Mouse (Mus musculus) heart, embryonic 12.5 days (tissue): ENCODE measurements at regions not wholly inside any gene's neighbourhood (a gene's known extent, or its start where the extent isn't known, plus 50 kb on each side); places are given as distances from the start of the nearest gene placed in this dataset.

Experiments
- ATAC-seq: fragments of 200-750 bp; cut with Nextera tagmentation; 2 replicates; pipeline ENCODE4 v1.8.0; 2017; ENCODE audit warnings: moderate TSS enrichment, moderate library complexity; ENCODE audit not compliant: insufficient number of reproducible peaks, low FRiP score
- H3K27ac ChIP-seq: fragments of 300-500 bp; sonication (generic); 2 replicates; pipeline ENCODE4 v1.5.1; 2016; ENCODE audit warnings: mild to moderate bottlenecking, moderate library complexity; ENCODE audit not compliant: poor library complexity, severe bottlenecking
- H3K27me3 ChIP-seq: fragments of 300-500 bp; sonication (generic); replicated peaks from 2 replicates; pipeline ENCODE4 v1.6.1; 2016; ENCODE audit warnings: mild to moderate bottlenecking, moderate library complexity
- H3K36me3 ChIP-seq: fragments of 300-500 bp; sonication (generic); 2 replicates; pipeline ENCODE4 v1.6.1; 2016; ENCODE audit warnings: mild to moderate bottlenecking, moderate library complexity
- H3K4me1 ChIP-seq: fragments of 300-500 bp; sonication (generic); replicated peaks from 2 replicates; pipeline ENCODE4 v1.6.1; 2016; ENCODE audit warnings: mild to moderate bottlenecking
- H3K4me2 ChIP-seq: fragments of 300-500 bp; sonication (generic); 2 replicates; pipeline ENCODE4 v1.6.1; 2016; ENCODE audit warnings: mild to moderate bottlenecking, moderate library complexity
- H3K4me3 ChIP-seq: fragments of 300-500 bp; sonication (generic); 2 replicates; pipeline ENCODE4 v1.5.1; 2016; ENCODE audit warnings: mild to moderate bottlenecking
- H3K9ac ChIP-seq: fragments of 300-500 bp; sonication (generic); 2 replicates; pipeline ENCODE4 v1.6.1; 2016; ENCODE audit warnings: mild to moderate bottlenecking, moderate library complexity
- H3K9me3 ChIP-seq: fragments of 300-500 bp; sonication (generic); replicated peaks from 2 replicates; pipeline ENCODE4 v1.6.1; 2016; ENCODE audit warnings: mild to moderate bottlenecking, moderate library complexity
- WGBS: fragments of 180-500 bp; shearing (Covaris S2); methylation state at CpG from one replicate; pipeline ENCODE4 v1.1.7; 2016; 5-methylcytosine and 5-hydroxymethylcytosine counted together

GRCm38 (mm10) chr10:97778531-97778930, 52.0 kb upstream of the C030005K15Rik start:
- Histone ChIP-seq H3K9me3 (no peaks in the 10 kb centered on the region), H3K4me1 (no peaks in the 10 kb centered on the region), H3K27me3 (no peaks in the 10 kb centered on the region), H3K4me2 (no peak overlapping the region), H3K27ac (no peak overlapping the region), H3K9ac (no peak overlapping the region), H3K4me3 (no peak overlapping the region), H3K36me3 (no peaks in the 10 kb centered on the region)
- ATAC-seq = no peak

GRCm38 (mm10) chr10:97779335-97779734, 52.8 kb upstream of the C030005K15Rik start:
- Histone ChIP-seq H3K9me3 (no peaks in the 10 kb centered on the region), H3K4me1 (no peaks in the 10 kb centered on the region), H3K27me3 (no peaks in the 10 kb centered on the region), H3K4me2 (no peak overlapping the region), H3K27ac (no peak overlapping the region), H3K36me3 (no peaks in the 10 kb centered on the region), H3K4me3 (no peak overlapping the region), H3K9ac (no peak overlapping the region)
- WGBS = 68% methylated on average over 4 of the region's 4 CpGs
- no peak for ATAC-seq

DNA sequence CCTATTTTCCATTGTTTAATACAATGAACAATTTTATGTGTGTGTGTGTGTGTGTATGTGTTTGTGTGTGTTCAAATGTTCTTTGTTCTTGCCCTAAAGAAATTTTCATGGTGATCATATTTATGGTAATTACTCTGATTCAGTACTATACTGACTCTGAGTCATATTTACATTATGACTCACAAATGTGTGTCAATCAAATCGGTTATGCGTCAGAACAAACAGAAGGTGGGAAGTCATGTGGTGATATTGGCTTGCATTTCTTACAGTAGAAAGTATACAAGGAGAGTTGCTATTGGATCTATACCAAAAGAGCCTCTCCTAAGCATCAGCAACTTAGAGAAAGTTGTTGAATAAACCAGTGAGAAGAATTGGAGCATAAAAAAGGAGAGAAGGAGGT, 67.2 kb upstream of the C030005K15Rik start:
- Histone ChIP-seq H3K9me3 (no peaks in the 10 kb centered on the region), H3K4me1 (0 out of 2 replicates have a peak, but pooled peaks cover 2% of the 10 kb centered on the region), H3K4me2 (no peak overlapping the region), H3K27ac (no peak overlapping the region), H3K4me3 (no peak overlapping the region), H3K9ac (no peak overlapping the region), H3K27me3 (no peaks in the 10 kb centered on the region), H3K36me3 (no peaks in the 10 kb centered on the region)
- 78% methylated on average over 2 of the region's 2 CpGs for WGBS
- ATAC-seq = no peak

- no peak overlapping the region for H3K9ac ChIP-seq
- H3K4me3 ChIP-seq = no peak overlapping the region
- ATAC-seq = no peak
- no peak overlapping the region for H3K27ac ChIP-seq
- H3K4me2 ChIP-seq = no peak overlapping the region
- WGBS = 56% methylated on average over 9 of the region's 9 CpGs
- H3K27me3 ChIP-seq = no peaks in the 10 kb centered on the region
- H3K4me1 ChIP-seq = 0 out of 2 replicates have a peak, but pooled peaks cover 2% of the 10 kb centered on the region
- H3K36me3 ChIP-seq = no peaks in the 10 kb centered on the region
- no peaks in the 10 kb centered on the region for H3K9me3 ChIP-seq
Observed at GRCm38 (mm10) chr10:97801448-97802265, 75.1 kb upstream of the C030005K15Rik start.

GRCm38 (mm10) chr10:97807947-97808346, 81.4 kb upstream of the C030005K15Rik start:
- 86% methylated on average over 2 of the region's 2 CpGs for WGBS
- Histone ChIP-seq H3K4me1 (no peaks in the 10 kb centered on the region), H3K27me3 (no peaks in the 10 kb centered on the region)

GRCm38 (mm10) chr10:97842574-97842973, 116.0 kb upstream of the C030005K15Rik start:
- no peaks in the 10 kb centered on the region for H3K36me3 ChIP-seq
- no peaks in the 10 kb centered on the region for H3K27me3 ChIP-seq
- WGBS = 64% methylated on average over 3 of the region's 3 CpGs
- ATAC-seq = no peak
- no peak overlapping the region for H3K4me2 ChIP-seq
- no peak overlapping the region for H3K4me3 ChIP-seq
- H3K27ac ChIP-seq = no peak overlapping the region
- H3K4me1 ChIP-seq = no peaks in the 10 kb centered on the region
- H3K9me3 ChIP-seq = no peaks in the 10 kb centered on the region
- no peak overlapping the region for H3K9ac ChIP-seq

More at GRCm38 (mm10) chr10:97807947-97808346, 81.4 kb upstream of the C030005K15Rik start:
- ATAC-seq = no peak
- Histone ChIP-seq H3K4me3 (no peak overlapping the region), H3K27ac (no peak overlapping the region), H3K36me3 (no peaks in the 10 kb centered on the region), H3K9me3 (no peaks in the 10 kb centered on the region), H3K9ac (no peak overlapping the region), H3K4me2 (no peak overlapping the region)

GRCm38 (mm10) chr10:97851487-97851886, 124.9 kb upstream of the C030005K15Rik start:
- ATAC-seq = no peak
- Histone ChIP-seq H3K4me2 (no peak overlapping the region), H3K27ac (no peak overlapping the region), H3K9ac (no peak overlapping the region), H3K9me3 (no peaks in the 10 kb centered on the region), H3K36me3 (no peaks in the 10 kb centered on the region), H3K4me1 (no peaks in the 10 kb centered on the region), H3K27me3 (no peaks in the 10 kb centered on the region), H3K4me3 (no peak overlapping the region)
- 69% methylated on average over 2 of the region's 2 CpGs for WGBS

GRCm38 (mm10) chr10:97877088-97877487, 150.5 kb upstream of the C030005K15Rik start:
- H3K27ac ChIP-seq = no peak overlapping the region
- no peaks in the 10 kb centered on the region for H3K4me1 ChIP-seq
- no peaks in the 10 kb centered on the region for H3K27me3 ChIP-seq
- no peak overlapping the region for H3K4me2 ChIP-seq
- 41% methylated on average over 3 of the region's 3 CpGs for whole genome bisulfite sequencing
- no peak overlapping the region for H3K4me3 ChIP-seq
- ATAC-seq = no peak
- H3K36me3 ChIP-seq = no peaks in the 10 kb centered on the region
- H3K9me3 ChIP-seq = no peaks in the 10 kb centered on the region
- no peak overlapping the region for H3K9ac ChIP-seq

DNA sequence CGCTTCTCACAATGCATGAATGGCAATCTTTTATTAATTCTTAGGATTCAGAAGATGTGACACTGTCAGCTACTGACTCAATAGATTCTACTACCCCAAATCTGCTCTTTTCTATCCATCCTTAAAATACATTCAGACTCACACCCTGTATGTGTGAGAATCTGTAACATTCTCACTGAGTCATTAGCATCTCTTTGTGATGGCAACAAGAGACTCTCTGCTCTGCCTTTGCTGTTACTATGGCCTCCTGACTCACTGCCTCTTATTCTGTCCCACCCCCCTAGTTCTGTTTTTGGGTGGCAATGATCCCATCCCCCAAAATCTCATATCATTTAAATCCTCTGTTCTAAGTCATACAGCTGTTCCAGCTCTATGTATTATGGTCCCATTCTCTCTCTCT, 159.5 kb upstream of the C030005K15Rik start:
- Histone ChIP-seq H3K9me3 (no peaks in the 10 kb centered on the region), H3K36me3 (no peaks in the 10 kb centered on the region), H3K4me1 (no peaks in the 10 kb centered on the region), H3K4me3 (no peak overlapping the region), H3K4me2 (no peak overlapping the region), H3K9ac (no peak overlapping the region), H3K27ac (no peak overlapping the region), H3K27me3 (no peaks in the 10 kb centered on the region)
- no peak for ATAC-seq
- WGBS = 77% methylated on average over 1 of the region's 1 CpGs

GRCm38 (mm10) chr10:97905793-97906192, 179.2 kb upstream of the C030005K15Rik start:
- H3K27me3 ChIP-seq = no peaks in the 10 kb centered on the region
- WGBS = 71% methylated on average over 4 of the region's 4 CpGs
- no peak overlapping the region for H3K27ac ChIP-seq
- H3K4me3 ChIP-seq = no peak overlapping the region
- H3K9me3 ChIP-seq = no peaks in the 10 kb centered on the region
- H3K4me2 ChIP-seq = no peak overlapping the region
- no peak for ATAC-seq
- no peak overlapping the region for H3K9ac ChIP-seq
- H3K36me3 ChIP-seq = no peaks in the 10 kb centered on the region
- no peaks in the 10 kb centered on the region for H3K4me1 ChIP-seq

DNA sequence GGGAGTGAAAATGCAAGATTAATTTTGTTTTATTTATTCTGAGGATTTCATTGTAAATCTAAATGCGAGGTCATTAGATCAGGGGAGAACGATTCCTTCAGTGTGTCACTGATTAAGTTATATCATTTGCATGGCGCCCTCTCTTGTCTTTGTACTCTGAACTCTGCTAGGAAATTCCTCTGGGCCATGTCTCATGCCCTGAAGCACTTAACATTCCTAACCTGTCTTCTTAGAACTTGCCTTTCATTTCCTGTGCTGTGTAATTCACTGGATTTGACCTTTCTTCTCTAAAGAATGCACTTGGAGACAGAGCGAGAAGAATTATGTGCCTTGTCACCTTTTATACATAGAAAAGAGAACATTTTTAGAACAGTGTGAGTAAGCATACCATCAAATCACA, 199.0 kb upstream of the C030005K15Rik start:
- no peak overlapping the region for H3K9ac ChIP-seq
- no peaks in the 10 kb centered on the region for H3K36me3 ChIP-seq
- H3K4me2 ChIP-seq = no peak overlapping the region
- H3K4me3 ChIP-seq = no peak overlapping the region
- H3K27me3 ChIP-seq = no peaks in the 10 kb centered on the region
- 49% methylated on average over 4 of the region's 4 CpGs for WGBS
- no peak for ATAC-seq
- no peaks in the 10 kb centered on the region for H3K9me3 ChIP-seq
- H3K4me1 ChIP-seq = no peaks in the 10 kb centered on the region
- no peak overlapping the region for H3K27ac ChIP-seq

DNA sequence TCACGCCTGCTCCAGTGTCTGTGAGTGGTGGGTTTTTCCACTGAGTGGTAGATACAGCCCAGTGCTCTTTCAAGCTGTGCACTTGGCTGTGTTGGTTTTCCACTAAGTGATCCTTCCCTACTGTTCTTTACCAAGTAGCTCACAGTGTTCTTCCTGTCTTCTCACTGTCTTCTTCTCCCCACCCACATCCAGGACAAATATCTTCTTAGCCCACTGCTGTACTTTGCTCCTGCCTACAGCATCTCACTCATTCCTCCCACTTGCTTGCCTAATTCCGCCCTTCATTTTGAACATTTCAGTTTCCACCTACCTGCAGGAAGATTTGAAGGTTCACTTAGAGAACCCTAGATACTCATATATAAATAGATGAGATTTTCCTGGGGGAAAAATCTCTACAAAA, 213.8 kb upstream of the C030005K15Rik start:
- Histone ChIP-seq H3K9me3 (no peaks in the 10 kb centered on the region), H3K27ac (no peak overlapping the region), H3K36me3 (no peaks in the 10 kb centered on the region), H3K9ac (no peak overlapping the region), H3K4me1 (no peaks in the 10 kb centered on the region), H3K27me3 (no peaks in the 10 kb centered on the region), H3K4me2 (no peak overlapping the region), H3K4me3 (no peak overlapping the region)
- ATAC-seq = no peak
- WGBS = 78% methylated on average over 2 of the region's 2 CpGs
